Mouse (Mus musculus) kidney, adult 11 months (tissue): ENCODE data around the gene Vac14.
"Not testable (repeated sequence)": the region's sequence is repeated elsewhere in the genome, so short reads cannot be mapped to it uniquely, and the experiment has no call there.

Experiments
- DNase-seq: peaks from one replicate; pipeline ENCODE4 v3.0.0; 2022

The Vac14 gene

GRCm38 (mm10) chr8:110649286-110649685 is 30.9 kb downstream of the Vac14 start:
- no peak for DNase-seq

GRCm38 (mm10) chr8:110650838-110651237 is 32.5 kb downstream of the Vac14 start:
- DNase-seq = no peak

DNA sequence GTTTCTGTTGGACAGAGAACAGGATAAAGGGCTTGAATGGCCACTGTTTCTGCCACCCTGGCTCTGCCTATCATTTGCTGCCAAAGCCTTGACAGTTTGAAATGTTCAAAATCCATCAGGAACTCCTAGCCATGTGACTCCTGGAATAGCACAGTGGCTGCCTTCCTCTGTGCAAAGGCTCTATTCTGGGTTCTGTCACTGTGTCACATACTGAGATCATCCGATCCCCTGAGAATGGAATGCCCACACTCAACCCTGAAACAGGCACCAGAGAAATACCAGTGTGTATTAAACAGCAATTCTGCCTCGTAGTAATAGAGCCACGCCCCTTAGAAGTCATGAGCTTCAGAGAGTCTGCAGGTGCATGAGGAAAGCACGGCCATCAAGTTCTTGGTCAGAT is 33.5 kb downstream of the Vac14 start:
- DNase-seq = no peak

GRCm38 (mm10) chr8:110654075-110655060 is 36.0 kb downstream of the Vac14 start:
- no peak for DNase-seq

GRCm38 (mm10) chr8:110655827-110656226 is 37.4 kb downstream of the Vac14 start:
- no peak for DNase-seq

GRCm38 (mm10) chr8:110657661-110658060 is 39.3 kb downstream of the Vac14 start:
- DNase-seq = no peak

DNA sequence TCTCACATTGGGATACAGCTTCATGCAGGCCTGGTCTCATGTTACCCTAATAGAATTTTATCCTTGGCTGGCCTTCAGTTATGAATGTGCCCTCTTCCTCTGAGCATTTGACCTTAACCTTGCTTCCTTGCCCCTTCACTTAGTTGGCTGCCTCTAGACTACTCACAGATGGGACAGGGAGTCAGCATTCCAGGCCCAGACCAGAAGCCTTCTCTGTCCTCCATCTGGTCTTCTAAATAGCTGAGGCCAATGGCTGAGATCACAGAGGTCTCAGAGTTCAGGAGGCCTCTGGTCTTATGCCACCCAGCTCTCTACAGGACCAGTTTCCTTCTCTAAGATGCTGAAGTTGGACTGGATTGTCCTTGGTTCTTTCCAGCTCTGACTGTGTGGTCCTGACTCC is 41.7 kb downstream of the Vac14 start:
- peak; percentile 36 for DNase-seq

- DNase-seq = no peak
These were observed 44.2 kb downstream of the Vac14 start for GRCm38 (mm10) chr8:110662545-110662944.

GRCm38 (mm10) chr8:110663015-110663742 is 44.8 kb downstream of the Vac14 start:
- DNase-seq = no peak

DNA sequence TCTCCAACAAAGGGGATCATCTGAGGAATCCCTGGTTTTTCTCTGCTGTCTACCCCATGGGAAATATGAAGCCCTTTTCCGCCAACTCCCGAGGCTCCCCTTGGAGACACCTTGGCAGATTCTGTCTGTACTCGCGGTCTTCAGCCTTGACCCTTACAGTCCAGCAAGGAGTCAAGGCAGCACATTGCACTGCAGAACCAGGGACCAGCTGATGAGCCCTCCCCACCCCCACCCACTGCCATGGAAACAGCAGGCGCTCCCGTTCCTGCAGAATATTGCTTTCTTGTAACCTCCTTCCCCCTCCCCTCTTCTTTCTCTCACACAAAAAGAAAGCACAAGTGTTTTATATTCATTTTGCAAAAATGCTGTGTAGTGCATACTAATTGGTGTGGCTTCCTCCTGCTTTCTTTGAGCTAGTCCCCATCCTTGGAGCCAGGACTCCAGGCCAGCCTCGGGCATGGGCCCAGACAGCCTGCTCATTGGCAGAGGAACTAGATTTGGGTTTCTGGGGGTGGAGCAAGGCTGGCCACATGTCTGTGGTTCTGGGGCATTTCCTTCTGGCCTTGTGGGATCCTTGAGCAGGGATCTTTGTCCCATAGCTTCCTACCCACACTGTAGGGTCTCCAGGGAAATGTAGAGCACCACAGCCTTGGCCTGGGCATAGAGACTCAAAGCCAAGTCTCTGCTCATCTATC is 46.0 kb downstream of the Vac14 start:
- no peak for DNase-seq

GRCm38 (mm10) chr8:110665000-110665399 is 46.6 kb downstream of the Vac14 start:
- DNase-seq = no peak

- not testable (repeated sequence) for DNase-seq
These were observed 49.3 kb downstream of the Vac14 start for GRCm38 (mm10) chr8:110667590-110668177.

GRCm38 (mm10) chr8:110669932-110670628 is 51.7 kb downstream of the Vac14 start:
- DNase-seq = no peak

DNA sequence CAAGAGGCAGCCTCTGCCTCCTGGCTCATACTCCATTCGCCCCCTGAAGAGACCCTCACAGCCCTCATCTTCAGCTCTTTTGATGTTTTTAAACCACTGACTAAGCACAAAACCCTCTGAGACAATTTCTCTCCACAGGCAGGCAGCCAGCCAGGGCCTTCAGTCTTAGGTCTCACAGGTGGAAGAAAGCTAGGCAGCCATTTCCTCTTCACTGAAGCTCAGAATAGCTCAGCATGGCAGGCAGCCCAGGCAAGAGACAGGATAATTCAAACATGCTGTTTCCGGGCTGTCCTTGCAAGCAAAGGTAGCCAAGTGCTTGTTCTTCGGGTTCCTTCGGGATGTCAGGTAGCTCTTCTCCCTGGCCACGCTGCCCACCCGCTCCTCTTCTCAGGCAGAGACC is 52.9 kb downstream of the Vac14 start:
- peak; percentile 57 for DNase-seq

- DNase-seq = peak; percentile 65
These were observed 53.7 kb downstream of the Vac14 start for GRCm38 (mm10) chr8:110672133-110672532.

GRCm38 (mm10) chr8:110673168-110673567 is 54.8 kb downstream of the Vac14 start:
- peak; percentile 44 for DNase-seq

DNA sequence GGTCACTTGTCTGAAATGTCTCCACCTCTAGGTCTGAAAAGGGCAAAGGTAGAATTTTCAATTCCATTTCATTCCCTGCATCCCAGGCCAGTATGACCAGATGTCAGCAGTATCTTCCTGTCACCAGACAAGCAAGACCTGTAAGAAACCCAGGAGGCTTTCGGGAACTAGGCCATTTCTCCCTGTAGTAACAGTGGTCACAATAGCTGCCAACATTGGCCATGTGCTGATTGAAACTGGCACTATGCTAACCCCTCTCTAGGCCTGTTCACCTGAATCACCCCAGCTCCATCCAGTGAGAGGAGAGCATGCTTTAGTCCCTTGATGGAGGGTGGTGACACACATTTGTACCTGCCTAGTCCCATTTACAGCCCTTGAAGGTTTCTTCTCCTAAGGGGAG is 56.2 kb downstream of the Vac14 start:
- DNase-seq = no peak

DNA sequence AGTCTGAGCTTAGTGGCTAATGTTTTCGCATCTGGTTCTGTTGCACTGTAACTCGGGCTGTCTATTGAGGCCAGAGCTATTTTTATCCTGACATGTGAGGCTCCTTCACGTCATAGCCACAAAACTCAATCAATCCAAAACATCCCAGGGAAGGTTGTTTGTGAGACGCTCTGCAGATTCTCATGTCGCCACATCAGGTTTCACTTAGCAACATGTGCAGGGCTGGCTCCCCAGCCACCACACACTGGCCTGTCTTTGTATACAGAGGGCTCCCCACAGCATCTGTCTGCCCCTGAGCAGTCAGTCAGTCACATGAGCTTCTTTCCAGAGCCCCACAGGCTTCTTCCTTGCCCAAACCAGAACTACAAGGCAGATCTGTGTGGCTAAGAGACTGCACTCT is 58.3 kb downstream of the Vac14 start:
- no peak for DNase-seq

- no peak for DNase-seq
These were observed 58.8 kb downstream of the Vac14 start for GRCm38 (mm10) chr8:110677174-110677660.

- DNase-seq = no peak
These were observed 60.6 kb downstream of the Vac14 start for GRCm38 (mm10) chr8:110678989-110679388.

- peak; percentile 73 for DNase-seq
These were observed 69.3 kb downstream of the Vac14 start for GRCm38 (mm10) chr8:110687726-110688125.

DNA sequence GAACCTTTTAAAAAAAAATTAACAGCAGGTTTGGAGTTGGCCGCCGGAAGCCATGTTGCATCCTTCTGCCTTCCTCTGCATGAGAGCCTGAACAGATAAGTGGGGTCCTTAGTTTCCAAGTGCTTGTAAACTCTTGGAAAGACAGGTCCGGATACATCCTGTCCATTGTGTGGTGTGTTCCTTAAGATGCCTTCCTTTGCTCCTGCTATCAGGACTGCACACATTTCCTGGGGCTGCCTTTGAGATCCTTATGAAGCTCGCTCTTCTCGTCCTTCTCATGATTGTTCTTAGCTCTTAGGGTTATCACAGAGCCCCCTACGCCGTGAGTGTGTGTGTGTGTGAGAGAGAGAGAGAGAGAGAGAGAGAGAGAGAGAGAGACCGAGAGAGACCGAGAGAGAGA is 71.6 kb downstream of the Vac14 start:
- DNase-seq = no peak
